Mouse (Mus musculus): ENCODE results near the gene Usp18.

The Usp18 gene

DNA sequence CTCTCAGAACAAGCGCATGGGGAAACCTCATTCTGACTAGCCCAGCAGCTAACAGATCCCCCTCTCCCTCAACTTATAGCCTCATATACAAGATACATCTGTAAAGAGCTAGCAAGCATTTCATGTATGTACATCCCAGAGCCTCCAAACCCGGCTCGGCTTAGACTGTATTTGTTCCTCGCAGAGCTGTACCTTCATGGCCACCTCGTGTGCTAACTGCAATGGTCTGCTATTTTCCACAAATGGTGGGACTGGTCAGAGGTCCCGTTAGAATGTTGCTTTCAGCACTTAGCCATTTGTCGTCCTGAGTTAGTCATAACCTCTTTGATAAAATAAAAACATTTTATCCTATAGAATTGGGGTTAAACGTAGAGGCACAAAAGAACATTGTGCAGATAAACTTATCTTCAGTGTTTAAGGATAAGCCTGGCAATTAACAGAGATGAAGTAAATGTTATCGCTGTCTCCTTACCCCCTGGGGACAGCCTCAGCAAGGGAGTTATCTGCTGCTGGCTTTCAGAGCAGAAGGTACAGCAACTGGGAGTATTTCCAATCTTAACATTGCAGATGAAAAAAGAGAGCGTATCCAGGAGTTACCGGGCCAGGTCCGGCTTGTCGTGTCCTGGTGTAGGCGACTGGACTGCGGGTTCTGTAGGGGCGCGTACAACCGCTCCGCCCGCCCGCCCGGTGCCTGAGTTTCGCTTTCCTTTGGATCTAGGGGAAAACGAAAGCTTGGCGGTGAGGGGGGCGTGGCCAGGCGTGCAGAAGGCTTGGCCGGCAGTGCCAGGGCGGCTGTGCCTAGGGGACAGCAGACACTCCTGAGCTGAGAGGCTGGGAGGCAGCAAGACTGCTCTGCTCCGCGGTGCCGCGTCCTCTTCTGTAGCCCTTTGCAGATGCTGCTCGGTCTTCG lies at the start of gene Usp18:
TSS of gene Usp18 (plus strand) at position 780 of the 910 bp plus-strand sequence.
- peak; percentile 43 for DNase-seq

DNA sequence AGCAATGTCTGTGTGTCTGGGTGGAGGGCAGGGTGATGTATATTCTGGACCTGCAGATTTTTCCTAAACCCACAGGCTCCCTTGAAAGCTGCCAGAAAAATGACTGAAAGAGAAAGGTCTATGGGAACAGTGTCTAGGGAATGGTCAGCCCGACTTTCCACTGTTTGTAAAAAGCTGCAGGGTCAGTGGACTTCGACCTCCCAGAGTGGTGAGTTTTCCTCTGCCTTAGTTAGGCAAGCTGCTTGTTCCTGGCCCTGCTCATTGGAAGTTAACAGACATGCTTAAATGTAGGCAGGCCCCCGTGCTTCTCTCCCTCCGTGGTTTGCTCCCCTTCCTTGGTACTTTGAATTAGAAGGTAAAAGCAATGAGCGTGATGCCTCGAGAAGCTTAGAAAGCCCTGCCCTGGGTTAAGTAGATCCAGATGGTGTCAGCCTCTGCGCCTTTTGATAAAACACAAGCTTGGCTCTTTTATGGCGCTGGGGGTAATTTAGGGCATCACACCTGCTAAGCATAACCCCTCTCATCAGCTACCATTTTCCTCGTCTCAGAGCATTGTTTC lies 47.8 kb upstream of the Usp18 start:
- DNase-seq, result no peak

DNA sequence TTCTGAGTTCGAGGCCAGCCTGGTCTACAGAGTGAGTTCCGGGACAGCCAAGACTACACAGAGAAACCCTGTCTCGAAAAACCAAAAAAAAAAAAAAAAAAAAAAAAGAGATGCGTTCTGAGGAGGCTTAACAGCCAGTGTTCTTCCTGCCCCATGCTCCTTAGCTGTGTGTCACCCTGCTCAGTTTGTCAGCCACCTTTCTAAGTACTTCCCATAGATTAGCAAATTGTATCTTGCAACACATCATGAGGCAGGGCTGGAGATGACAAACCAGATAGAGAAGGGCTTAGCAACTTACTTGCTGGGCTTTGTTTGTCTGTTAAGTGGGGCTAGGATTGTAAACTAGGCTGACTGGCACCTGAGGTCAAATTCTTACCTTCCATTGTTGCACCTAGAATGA lies 45.2 kb upstream of the Usp18 start:
- no peak for DNase-seq

DNA sequence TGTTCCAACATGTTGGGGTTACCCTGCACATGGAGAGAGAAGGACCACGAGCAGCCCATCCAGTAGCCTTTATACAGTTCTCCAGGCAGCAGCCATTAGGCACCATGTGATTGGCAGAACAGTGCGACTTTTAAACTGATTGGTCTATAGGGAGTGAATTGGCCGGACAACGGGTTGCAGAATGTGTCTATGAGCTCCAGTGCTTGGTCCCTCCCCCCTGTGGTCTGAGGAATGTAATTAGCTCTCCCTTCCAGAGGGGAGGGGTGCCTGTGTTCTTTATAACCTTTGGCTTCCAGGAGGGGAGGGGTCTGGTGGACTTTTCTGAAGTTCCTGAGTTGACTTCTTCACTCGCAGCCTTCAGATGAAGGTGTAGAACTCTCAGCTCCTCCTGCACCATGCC lies 43.7 kb upstream of the Usp18 start:
- DNase-seq, result no peak

DNA sequence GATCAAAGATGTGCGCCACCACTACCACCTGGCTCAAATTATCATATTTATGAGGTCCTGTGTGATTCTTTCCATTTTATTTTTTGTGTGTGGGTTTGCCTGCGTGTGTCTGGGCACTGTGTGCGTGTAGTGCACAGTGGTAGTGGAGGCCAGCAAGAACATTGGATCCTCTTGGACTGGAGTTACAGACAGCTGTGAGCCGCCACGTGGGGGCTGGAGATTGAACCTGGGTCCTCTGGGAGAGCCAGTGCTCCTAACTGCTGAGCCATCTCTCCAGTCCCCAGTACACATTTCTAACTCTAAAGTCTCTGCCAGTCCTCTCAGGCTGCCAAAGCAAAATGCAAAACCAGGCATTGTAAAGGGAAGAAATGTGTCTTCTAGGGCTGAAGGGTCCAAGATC lies 39.2 kb upstream of the Usp18 start:
- DNase-seq, result no peak

DNA sequence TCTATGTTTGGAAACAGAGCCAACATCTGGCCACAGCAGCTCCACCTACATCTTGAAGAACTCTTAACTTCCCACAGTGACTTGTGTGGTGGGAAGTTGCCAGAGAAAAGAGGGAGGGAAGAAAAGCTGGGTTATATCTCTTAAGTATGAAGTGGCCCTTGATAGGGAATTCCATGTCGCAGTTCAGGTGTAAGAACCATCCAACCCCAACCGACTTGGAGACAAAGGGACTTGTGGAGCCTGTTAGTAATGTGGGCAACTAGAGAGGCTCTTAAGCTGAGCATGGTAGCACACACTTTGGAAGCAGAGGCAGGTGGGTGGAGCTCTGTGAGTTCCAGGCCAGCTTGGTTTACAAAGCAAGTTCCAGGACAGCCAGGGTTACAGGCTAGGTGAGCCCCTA lies 36.1 kb upstream of the Usp18 start:
- no peak for DNase-seq

DNA sequence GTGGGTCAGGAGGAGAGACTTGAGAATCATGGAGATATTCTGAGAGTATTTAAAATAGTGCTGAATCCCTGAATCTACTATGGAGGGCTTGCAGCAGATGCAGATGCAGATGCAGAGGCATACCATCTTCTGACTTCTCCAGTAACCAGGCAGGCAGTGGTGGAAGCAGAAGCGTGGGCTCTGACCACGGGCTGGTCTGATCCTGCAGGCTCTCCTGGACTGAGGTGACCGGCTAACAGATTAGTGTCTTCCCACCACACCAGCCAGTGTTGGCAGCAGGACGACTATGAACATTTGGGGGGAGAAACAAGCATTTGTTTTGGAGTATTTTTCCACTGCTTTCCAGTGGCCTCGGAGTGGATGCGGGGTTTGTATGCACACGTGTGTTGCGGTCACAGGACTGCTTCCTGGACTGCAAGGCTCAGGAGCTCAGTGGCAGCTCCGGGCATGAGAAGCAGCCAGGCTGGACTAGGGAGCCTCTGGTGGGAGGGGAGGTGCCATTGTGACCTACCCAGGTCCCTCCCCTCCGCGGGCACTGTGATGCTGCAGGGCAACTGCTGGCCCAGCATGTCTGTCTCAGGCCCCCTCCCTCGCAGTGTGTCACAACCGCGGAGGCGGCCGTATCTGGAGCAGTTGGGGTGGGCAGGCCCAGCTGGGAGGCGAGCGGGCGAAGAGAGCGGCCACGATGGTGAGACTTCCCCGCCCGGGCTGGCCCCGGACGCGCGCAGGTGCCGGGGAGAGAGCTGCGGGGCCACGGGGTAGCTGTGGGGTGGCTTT lies 35.4 kb upstream of the Usp18 start, which contains the start of gene Tuba8:
TSS of gene Tuba8 (plus strand) at position 548 of the 777 bp plus-strand sequence.
- DNase-seq, result peak; percentile 39

DNA sequence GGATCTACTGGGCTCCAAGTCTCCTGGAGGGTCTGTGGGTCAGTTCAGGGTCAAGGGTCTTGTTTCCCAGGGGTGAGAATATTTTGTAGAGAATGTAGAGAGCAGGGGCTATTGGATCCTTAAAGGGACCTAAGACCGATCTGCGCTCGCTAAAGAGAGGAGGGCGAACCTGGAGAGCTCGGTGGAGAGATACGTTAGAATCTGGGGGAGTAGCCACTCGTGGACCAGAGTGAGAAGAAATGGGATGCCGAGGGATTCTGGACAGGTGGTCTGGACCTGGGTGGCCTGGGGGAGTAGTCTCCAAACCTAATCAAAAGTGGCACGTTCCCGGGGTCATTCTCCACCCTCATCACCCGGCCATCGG lies 34.8 kb upstream of the Usp18 start:
- no peak for DNase-seq

DNA sequence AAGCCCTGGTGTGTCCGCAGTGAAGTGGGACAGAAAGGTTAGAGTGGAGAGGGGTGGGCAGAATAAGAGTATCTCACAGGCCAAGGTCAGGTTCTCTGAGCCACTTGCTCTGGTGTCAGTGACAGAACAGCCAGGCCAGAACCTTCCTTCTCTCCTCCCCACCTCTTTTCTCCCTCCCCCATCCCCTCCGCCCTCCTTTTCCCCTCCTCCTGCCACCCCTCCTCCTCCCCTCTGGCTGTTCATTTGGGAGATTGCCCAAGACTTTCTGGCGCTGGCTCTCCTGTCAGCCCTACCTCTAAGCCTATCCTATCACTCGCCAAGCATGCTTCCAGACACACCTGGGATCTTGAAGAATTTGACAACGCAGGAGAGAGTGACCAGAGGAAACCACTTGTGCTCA lies 34.0 kb upstream of the Usp18 start:
- DNase-seq, result no peak

DNA sequence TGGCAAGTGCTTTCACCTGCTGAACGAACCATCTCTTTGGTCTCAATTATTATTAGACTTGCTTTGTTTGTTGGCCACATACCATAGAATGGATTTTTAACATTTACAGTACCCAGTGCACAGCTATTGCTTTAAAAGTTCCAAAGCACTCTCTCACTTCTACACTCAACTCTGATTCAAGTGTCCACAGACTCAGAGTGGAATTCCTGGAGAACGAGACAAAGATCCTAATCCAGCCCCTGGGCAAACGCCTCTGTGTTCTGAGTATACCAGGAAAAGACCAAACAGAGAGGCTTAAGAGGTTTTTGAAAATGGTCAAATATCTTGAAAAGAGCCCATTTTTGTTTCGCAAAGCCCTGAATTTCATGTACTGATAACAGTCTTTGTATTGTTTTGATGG lies 32.7 kb upstream of the Usp18 start:
- DNase-seq, result no peak

DNA sequence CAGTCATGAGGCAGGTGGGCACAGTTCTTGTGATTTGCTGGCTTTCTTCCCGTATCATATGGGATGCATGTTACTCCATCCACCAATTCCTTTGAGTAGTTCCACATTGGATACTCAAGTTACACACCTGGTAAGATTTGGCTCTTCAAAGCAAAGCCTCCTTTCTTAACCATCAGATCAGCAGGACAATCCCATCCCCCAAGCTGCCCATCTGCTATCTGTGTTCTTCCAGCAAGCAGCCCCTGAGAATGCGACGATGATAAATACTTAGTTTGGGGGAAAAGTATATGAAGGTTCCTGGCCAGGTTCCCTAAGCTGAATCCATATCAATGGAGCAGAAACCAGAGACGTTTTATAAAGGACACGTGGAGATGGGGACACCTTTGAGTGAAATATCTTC lies 31.5 kb upstream of the Usp18 start:
- no peak for DNase-seq

DNA sequence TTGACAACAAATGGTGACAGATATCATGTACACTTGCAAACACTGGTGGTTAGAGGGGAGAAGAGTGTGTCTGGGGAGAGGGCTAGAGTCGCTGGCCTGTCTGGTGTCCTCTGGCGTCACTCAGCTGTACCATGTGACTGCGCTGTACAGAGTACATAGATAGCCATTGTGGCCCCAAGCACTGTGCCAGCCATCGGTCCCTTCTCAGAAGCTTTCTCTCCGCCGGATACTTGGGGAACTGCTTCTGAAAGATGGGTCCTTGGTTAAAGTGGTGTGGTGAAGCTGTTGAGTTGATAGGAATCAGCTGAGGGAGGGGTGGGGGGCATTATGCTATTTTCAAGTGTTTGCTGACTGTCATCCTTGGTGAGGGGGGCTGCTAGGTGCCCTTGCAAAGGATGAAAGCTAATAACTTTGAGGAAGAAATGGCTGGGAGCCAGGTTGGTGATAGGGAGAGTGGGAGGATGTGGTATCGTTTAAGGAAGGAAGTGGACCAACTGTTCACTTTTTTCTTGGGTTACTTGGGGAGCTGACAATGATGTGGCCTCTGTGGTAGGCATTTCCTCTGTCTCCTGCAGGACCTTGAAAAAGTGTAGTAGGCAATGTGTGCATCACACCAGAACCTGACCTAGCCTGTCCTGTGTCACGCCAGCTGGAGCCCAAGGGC lies 30.9 kb upstream of the Usp18 start:
- DNase-seq, result no peak

DNA sequence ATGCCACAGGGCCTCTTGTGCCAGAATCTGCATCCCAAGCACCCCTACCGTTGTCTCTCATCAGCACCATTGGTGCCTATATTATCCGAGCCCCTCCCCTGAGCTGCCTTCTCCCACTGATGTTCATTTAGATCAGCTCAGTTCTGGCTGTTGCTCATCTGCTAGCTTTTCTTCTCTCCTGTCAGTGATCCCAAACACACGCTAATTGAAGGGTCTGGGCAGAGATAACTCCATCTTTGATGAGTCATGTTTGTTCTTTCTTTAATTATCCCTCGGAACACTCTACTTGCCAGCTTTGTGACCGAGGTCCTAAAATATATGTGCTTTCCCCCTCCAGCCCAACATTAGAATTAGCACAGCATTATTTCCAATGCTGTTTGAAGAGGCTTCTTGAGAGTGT lies 30.4 kb upstream of the Usp18 start:
- no peak for DNase-seq

DNA sequence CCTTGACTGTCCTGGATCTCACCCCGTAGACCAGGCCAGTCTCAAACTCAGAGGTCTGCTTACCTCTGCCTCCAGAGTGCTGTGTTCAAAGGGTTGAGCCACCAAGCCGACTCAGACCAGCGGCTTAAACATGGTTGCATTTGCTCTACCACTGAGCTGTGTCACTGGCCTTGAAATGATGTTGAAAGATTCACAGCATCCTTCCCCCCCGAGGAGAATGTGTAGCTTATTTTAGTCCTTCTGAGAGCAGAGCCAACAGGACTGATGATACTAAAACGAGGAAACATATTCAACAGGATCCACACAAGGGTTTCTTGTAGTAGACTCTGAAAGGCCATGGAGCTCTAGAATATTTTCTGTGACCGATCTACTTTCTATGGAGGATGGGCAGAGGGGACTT lies 29.8 kb upstream of the Usp18 start:
- DNase-seq, result no peak

DNA sequence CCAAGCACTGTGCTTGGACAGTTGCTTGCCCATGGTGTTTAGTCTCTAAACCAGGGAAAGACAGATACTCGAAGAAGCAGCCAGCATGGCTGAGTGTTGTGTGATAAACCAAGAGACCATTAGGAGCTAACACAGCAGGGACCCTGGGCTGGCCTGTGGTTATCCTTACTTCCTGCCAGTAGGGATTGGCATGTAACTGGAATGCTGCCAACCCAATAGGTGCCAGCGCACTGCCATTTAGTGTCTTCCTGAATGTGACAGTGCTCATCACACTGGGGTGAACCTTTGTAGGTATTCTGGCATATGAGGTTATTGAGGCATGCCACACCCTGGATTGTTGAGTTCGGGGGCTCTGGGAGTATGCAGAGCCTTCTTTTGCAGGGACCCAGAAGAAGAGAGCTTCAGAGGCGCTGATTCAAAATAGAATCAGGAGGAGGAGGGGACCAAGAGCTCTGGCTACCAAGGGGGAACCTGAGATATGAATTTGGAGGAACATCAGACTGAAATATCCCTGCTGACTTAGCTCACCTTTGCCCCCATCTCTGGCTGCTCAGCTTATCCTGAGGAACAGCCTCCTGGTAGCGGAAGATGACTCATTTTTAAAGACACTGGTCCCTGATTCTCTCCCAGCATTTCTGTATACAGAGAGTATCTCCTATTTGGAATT lies 29.0 kb upstream of the Usp18 start:
- DNase-seq, result no peak

DNA sequence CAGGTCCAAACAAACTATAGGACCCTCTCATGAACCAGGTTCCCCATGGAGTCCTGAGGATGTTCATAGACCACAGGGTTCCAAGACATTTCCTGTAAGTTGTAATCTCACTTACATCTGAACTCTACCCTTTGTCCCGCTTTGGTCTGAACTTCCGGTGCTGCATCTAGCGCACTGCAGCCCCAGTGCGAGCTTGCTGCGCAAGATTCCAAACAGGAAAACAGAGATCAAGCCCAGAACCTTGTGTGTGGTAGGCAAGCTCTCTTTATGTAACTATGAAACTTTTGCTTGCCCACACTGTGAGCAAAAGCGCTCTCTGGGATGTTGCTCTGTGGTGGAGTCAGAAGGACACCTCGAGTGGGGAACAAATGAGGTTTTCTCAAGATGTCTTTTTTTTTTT lies 27.7 kb upstream of the Usp18 start:
- DNase-seq, result no peak

DNA sequence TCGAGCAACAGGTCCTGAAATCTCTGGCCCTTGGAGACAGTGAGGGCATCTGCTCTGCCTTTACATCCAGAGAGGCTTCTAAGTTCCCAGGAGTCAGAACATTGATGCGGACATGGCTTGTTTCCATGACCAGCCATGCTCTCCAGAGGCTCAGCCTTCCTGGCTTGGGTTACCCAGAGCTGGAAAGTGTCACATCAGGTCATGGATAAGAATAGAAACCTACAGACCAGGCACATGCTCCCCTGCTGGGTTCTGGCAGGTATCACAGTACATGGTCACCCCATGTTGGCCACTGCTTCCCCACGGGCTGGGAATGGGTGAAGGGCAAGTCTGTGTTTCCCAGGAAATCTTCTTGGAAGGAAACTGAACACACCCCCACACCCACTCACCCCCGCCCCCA lies 26.3 kb upstream of the Usp18 start:
- DNase-seq, result no peak

DNA sequence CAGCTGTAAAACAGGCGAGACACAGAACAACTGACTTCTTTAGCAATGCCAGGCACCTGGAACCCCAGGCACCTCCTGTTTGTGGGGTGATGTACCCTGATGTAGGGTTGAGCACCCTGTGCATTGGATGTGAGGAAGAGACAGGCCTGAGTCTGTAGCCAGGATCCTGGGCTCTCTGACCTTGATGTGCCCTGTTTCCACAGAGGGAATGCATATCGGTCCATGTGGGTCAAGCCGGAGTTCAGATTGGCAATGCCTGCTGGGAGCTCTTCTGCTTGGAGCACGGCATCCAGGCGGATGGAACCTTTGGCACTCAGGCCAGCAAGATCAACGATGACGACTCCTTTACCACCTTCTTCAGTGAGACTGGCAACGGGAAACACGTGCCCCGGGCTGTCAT lies 25.5 kb upstream of the Usp18 start:
- no peak for DNase-seq

DNA sequence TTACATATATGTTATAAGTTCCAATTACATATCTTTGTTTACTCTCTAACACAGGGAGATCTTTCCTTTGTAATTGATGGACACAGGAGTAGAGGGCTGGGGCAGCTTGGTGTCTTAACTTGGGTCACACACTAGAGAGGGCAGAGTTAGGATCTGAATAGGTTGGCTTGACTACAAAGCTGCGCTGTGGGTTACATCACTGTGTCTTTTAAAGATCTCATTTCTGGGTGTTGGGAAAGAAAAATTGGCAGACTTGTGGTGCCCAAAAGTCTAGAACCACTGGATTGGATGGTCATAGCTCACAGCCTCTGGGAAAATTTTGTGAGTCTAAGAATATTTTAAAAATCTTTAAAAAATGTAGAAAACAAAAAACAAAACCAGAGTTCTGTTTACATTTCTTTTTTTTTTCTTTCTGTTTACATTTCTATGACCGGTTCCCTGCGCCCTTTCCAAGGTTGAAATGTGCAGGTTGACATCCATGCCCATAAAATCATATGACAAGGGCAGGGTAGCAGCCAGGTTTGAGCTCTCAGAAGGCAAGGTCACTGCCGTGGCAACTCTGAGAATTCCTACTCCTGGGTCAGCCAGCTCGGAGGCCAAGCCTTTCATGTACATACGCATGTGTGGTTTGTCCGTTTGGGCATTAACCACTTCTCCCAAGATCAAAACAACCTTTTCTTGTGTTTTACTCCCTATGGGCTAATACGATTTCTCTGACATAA lies 23.7 kb upstream of the Usp18 start:
- DNase-seq, result no peak

DNA sequence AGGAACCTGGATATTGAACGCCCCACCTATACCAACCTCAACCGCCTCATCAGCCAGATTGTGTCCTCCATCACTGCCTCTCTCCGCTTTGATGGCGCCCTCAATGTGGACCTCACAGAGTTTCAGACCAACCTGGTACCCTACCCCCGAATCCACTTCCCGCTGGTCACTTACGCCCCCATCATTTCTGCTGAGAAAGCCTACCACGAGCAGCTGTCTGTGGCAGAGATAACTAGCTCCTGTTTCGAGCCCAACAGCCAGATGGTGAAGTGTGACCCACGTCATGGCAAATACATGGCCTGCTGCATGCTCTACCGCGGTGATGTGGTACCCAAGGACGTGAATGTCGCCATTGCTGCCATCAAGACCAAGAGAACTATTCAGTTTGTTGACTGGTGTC lies 22.7 kb upstream of the Usp18 start:
- DNase-seq, result no peak

DNA sequence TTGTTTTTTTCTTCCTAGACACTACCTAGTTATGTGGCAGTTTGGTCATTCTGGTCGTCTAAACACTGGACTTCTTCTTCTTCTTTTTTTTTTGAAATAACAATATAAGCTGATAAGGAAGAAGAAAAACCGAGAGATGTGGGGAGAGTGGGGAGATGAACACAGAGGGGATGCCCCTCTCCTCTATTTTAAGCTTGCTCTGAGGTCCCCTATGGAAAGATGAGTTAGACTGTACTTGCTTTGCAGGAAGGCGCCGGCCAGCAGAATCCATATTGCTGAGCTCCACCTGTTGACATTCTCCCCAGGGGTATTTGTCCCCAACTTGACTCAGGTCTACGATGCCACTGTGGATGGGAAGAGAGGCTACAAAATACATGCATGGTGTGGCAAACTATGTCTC lies 21.6 kb upstream of the Usp18 start:
- DNase-seq, result no peak

DNA sequence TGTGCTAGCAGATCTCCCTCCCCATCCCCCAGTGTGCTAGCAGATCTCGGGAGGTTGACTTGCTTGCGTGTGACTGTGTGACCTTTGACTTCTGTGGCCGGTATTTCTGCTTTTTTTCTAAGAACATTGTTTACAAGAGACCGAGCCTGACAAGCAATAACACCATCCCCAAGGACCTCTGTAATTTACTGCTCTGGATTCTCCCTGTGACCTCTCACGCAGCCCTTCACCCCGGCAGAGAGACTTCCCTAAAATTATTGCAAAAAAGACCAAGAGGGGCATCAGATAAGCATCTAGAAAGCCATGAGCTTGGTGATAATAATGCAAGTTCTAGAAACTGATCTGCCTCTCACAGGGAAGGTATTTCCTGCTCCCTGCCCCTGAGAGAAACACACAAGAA lies 20.7 kb upstream of the Usp18 start:
- no peak for DNase-seq

Data from cerebellum, adult 8-10 months (tissue).